Mouse (Mus musculus) macrophage (primary cell): ENCODE data around the gene Pwp2. TPM values are rescaled to one million over a fixed set of nuclear protein-coding genes. Genes with fewer than 3 reads are reported as not detected.

Experiments
- H3K27ac ChIP-seq: fragments of 350-480 bp; formaldehyde crosslinking; 2 replicates; pipeline ENCODE4 v1.9.0; 2021
- H3K36me3 ChIP-seq: fragments of 350-480 bp; formaldehyde crosslinking; 2 replicates; pipeline ENCODE4 v1.9.0; 2021; ENCODE audit errors: inconsistent target
- H3K4me3 ChIP-seq: fragments of 350-480 bp; formaldehyde crosslinking; 2 replicates; pipeline ENCODE4 v1.9.0; 2021; ENCODE audit errors: inconsistent target
- H3K79me2 ChIP-seq: fragments of 350-480 bp; formaldehyde crosslinking; 2 replicates; pipeline ENCODE4 v1.9.0; 2021; ENCODE audit errors: inconsistent target
- WGBS: methylation state at CpG from one replicate; pipeline ENCODE4 v1.1.7; 2026; ENCODE audit warnings: inconsistent platforms; ENCODE audit not compliant: missing documents; 5-methylcytosine and 5-hydroxymethylcytosine counted together
- polyA plus RNA-seq: library from polyadenylated mRNA; stranded (reverse); fragments of 250-400 nt; gene quantifications from 3 replicates; pipeline ENCODE4 v1.2.4, GENCODE M21; 2018; ENCODE audit warnings: inconsistent platforms
- total RNA-seq, 78 experiments: library from RNA; depleted of rRNA; stranded (reverse); fragments of 250-400 nt; gene quantifications; 1 replicate in 9 of 78; 2 replicates in 24 of 78; 3 replicates in 43 of 78; 4 replicates in 2 of 78; pipeline ENCODE4 v1.2.4; 2018; ENCODE audit warnings: inconsistent platforms in 56 of 78

Pwp2 gene
- total RNA-seq (2018; cell fraction: chromatin; rRNA removed): 10 to 100 TPM in 7 of 26 experiments, 1 to 10 TPM in 19; 4.7 to 16.1 (median 8.9) TPM
- total RNA-seq (2018; cell fraction: cytosol; rRNA removed): 1 to 10 TPM; 4.1 to 9.0 (median 6.9) TPM
- 10 to 100 TPM in 4 of 26 experiments, 1 to 10 TPM in 22; 4.4 to 17.7 (median 7.3) TPM for total RNA-seq (2018; cell fraction: nucleus; rRNA removed)
- polyA plus RNA-seq: 6.1 to 17.2 TPM (median 6.1 TPM) in 3 replicates

DNA sequence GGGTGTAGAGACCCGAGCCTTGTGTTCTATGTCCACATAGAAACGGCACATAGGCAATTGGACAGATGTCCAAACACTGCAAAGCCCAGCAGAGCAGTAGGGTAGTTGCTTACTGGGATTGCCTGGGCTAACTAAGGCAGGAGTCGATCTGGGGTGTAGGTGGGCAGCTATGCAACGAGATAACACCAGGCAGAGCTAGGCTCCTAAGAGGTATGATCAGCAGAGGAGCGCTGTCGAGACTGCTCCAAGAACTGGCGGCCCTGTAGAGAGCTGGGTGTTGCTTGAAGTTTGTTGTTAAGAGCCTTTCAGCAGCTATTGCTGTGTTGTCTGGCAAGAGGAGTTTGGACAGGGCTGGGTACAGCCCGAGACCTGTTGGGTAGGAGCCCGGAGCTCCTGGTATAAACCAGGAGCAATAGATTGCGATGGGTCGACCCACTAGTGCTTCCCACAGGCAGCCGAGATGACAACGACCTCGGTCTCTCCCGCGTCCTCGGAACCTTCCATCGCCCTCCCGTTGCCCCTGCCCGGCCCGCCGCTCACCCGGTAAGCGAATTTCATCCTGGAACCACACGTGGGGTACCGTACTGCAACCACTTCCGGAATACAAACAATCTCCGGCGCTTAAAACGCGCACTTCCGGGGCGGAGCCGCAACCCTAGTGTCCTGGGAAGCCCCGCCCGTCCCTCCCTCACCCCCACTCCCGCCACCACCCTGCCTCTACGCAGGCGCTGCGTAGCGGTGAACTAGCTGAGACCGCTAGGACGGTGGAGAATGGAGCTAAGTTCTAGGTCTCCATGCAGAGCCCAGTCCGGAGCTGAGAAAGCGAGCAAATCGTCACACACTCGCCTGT, at the start of gene Pwp2:
Gene Pwp2 (minus strand): TSS at position 619 of the 850 bp plus-strand sequence.
- peaks cover 6% of the 10 kb centered on the region; the same call in 1 of the 2 replicates for H3K79me2 ChIP-seq
- H3K4me3 ChIP-seq: peak within 1 kb of the TSS; percentile 96
- H3K27ac ChIP-seq: peak within 1 kb of the TSS; percentile 41
- peaks cover 55% of the 10 kb centered on the region for H3K36me3 ChIP-seq
- WGBS: 2% methylated on average over 45 of the region's 47 CpGs

DNA sequence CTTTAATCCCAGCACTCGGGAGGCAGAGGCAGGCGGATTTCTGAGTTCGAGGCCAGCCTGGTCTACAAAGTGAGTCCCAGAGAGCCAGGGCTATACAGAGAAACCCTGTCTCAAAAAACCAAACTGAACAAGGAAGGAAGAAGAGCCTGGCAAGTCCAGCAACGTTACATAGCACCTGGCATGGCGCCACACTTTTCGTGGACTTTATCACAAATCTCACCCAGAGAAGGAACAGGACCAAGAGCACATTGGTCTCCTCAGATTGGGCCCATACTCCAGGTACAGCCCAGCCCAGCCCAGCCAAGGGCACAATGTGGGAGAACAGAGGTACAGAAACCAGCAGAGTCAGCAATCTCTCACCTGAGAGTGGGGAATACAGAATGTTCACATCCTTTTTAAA, 48.8 kb upstream of the Pwp2 start:
- H3K4me3 ChIP-seq: no peak overlapping the region
- H3K27ac ChIP-seq: no peak overlapping the region
- 73% methylated on average over 6 of the region's 6 CpGs for WGBS
- H3K36me3 ChIP-seq: peaks cover 21% of the 10 kb centered on the region; the same call in 1 of the 2 replicates
- H3K79me2 ChIP-seq: peaks cover 89% of the 10 kb centered on the region

DNA sequence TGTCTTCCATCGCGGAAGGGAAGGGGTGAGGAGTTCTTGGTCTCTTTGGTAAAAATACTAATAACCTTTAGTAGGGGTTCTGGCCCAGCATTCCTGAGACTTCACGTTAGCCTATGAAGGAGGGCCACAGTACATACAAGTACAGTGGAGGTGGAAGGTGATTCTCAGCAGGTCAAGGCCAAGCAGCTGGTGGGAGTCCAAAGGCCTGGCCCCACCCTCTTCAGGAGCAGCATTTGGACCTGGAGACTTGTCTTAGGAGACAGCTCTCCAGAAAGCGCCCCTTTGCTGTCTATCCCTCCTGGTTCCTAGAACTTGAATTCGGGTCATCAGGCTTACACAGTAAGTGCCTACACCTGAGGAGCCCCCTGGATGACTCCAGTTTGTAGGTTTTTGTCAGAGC, 48.2 kb upstream of the Pwp2 start:
- H3K36me3 ChIP-seq: peaks cover 21% of the 10 kb centered on the region; the same call in 1 of the 2 replicates
- 90% methylated on average over 5 of the region's 5 CpGs for WGBS
- peaks cover 83% of the 10 kb centered on the region for H3K79me2 ChIP-seq
- H3K27ac ChIP-seq: no peak overlapping the region
- no peak overlapping the region for H3K4me3 ChIP-seq

DNA sequence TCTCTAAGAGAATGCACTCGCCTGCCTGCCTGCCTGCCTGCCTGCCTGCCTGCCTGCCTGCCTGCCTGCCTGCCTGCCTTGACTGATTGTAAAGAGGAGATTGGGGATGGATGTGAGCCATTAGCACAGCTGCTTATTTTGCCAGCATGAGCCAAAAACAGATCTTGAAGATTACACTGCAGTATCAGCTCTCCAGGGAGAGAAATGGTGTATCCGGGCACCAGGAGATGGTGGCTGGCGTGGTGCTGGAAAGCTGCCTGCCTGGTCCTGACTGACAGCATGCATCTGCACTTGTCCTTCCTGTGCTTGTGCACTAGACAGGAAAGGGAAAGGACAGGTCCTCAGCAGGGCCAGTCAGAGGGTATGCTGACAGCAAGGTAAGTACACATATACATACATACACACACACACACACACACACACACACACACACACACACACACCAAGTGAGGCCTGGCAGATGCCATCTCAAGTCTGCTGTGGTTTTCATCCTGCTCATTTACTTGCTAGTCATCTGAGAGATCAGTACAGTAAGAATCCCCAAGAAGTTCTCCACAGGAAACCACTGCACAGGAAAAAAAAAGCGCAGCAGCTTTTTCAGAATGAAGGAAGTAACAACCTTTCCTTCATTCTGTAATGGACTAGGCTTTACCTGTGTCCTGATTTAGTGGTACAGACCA, 47.5 kb upstream of the Pwp2 start:
- H3K4me3 ChIP-seq: no peak overlapping the region
- 81% methylated on average over 4 of the region's 4 CpGs for WGBS
- peaks cover 75% of the 10 kb centered on the region for H3K79me2 ChIP-seq
- H3K27ac ChIP-seq: no peak overlapping the region
- H3K36me3 ChIP-seq: peaks cover 21% of the 10 kb centered on the region; the same call in 1 of the 2 replicates

DNA sequence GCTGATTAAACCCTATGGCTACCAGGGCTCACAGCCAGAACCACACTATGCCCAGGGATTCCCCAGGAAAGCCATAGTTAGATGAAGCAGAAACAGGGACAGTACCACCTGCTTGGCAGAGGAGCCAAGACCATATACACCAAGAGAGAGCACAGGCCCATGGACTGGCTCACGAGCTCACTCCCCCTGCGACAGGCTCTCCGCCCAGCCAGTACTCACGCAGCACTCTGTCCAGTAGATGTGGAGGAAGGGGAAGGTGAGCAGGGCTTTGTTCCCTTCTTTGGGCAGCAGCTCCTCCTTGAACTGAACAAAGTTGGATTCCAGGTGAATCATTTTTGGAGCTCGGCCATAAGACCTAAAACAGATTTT, 43.6 kb upstream of the Pwp2 start:
- Histone ChIP-seq H3K4me3 (no peak overlapping the region), H3K36me3 (peaks cover 21% of the 10 kb centered on the region; the same call in 1 of the 2 replicates), H3K27ac (peak overlapping the region; percentile 22; the same call in 1 of the 2 replicates), H3K79me2 (peaks cover 73% of the 10 kb centered on the region)
- 78% methylated on average over 5 of the region's 5 CpGs for WGBS

DNA sequence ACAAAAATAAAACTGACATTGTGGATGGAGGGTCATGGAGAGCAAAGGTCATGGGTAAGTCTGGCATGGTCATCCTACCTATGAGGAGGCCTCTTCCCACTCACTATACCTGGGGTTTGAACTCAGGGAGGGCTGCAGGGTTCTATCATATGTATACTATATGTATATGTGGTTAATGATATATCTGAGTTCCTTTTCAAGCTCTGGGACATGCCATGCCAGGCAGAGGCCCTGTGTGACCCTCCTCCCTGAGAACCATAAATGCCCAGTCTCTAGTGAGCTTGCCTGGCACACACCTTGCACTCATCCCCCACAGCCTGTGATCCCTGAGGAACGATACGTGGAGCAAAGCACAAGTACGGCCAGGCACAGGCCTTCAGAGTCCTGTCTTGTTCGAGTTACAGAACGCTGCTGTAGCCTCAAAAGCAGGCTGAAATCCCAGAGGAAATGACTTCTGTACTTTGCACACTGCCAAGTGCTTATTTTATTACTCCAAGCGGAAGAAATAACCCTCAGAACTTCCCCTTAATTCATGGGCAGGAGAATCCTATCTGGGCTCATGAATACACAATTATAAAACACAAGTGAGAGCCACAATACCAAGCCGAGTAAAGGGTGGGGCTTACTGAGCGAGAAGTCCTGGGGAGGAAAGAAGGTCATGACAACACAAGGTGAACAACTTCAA, 43.1 kb upstream of the Pwp2 start:
- 22% methylated on average over 8 of the region's 8 CpGs for WGBS
- Histone ChIP-seq H3K36me3 (peaks cover 21% of the 10 kb centered on the region; the same call in 1 of the 2 replicates), H3K27ac (peak overlapping the region; percentile 46), H3K4me3 (no peak overlapping the region), H3K79me2 (peaks cover 71% of the 10 kb centered on the region)

DNA sequence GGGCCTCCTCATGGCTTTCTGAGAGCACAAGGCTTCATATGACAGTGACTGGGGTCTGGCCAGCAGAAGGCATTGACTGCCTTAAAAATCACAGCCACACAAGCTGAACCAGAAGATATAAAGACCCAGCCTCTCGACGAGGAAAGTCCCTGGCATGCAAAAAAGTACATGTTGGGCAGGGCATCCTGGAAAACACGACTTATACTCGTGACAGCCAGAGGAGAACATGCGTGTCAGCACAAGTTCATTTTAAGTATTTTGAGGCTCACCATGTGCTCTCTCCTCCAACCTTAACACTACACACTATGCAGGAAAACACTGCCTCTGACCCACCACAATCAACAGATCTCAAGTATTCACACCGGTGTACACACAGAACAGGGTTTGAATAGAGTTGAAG, 39.2 kb upstream of the Pwp2 start:
- peaks cover 35% of the 10 kb centered on the region for H3K36me3 ChIP-seq
- peaks cover 42% of the 10 kb centered on the region; the same call in 1 of the 2 replicates for H3K79me2 ChIP-seq
- no peak overlapping the region for H3K27ac ChIP-seq
- H3K4me3 ChIP-seq: no peak overlapping the region
- 98% methylated on average over 6 of the region's 6 CpGs for WGBS

DNA sequence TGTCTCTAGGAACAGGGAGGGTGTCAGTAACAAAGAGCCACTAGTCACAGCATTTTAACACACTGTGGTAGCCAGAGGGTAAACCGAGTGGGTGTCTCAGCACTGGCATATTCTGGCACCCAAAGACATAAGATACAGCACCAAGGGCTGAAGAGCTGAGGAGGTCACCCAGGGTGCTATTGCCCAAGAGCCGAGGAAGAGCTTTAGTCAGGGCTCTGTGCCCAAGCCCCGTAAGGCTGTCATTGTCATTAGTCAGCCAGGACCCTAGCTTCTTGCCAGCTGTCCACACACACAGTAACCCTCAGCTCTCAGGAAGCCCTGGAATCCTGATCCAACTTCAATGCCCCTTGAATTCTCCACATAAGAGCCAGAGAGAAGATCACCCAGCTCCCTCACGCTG, 38.0 kb upstream of the Pwp2 start:
- WGBS: 84% methylated on average over 4 of the region's 4 CpGs
- no peak overlapping the region for H3K4me3 ChIP-seq
- peaks cover 42% of the 10 kb centered on the region; the same call in 1 of the 2 replicates for H3K79me2 ChIP-seq
- no peak overlapping the region for H3K27ac ChIP-seq
- peaks cover 46% of the 10 kb centered on the region for H3K36me3 ChIP-seq

DNA sequence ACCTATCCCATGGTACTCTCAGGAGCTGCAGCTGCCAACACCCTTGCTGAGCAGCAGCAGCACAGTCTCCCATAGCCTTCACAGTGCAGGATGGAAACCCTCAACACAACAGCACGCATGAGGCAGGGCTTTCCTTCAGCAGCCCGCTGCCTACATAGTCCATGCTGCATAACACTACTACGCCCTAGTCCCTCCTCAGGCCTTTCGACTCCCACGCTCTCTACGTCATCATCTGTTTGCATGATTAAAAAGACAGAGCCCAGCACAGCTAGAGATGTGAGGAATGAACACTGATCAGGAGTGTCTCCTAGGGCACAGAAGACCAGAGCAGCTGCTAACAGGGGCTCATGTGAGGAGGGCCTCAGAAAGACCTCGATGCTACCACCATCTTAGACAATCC, 36.4 kb upstream of the Pwp2 start:
- 95% methylated on average over 7 of the region's 7 CpGs for WGBS
- Histone ChIP-seq H3K27ac (no peak overlapping the region), H3K36me3 (peaks cover 62% of the 10 kb centered on the region), H3K4me3 (no peak overlapping the region), H3K79me2 (peaks cover 33% of the 10 kb centered on the region; the same call in 1 of the 2 replicates)

DNA sequence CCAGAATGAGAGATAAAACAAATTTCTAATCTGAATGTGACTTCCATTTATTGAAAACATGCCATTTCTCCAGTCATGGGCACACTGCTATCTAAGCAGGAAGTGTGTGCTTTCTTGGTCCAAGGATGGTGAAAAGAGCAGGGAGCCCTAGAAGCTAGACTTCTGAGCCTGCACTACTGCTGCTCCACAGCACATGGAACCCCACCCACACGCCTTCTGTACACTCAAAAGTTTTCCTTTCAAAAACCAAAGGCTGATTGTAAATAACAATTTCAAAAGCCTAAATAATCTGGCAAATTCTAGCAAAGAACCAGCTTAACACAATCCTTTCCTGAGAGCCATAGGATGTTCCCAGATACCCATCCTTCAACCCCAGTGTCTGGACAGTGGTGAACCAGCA, 34.6 kb upstream of the Pwp2 start:
- Histone ChIP-seq H3K4me3 (no peak overlapping the region), H3K36me3 (peaks cover 80% of the 10 kb centered on the region), H3K79me2 (peaks cover 15% of the 10 kb centered on the region; the same call in 1 of the 2 replicates), H3K27ac (no peak overlapping the region)
- WGBS: 100% methylated on average over 1 of the region's 1 CpGs

DNA sequence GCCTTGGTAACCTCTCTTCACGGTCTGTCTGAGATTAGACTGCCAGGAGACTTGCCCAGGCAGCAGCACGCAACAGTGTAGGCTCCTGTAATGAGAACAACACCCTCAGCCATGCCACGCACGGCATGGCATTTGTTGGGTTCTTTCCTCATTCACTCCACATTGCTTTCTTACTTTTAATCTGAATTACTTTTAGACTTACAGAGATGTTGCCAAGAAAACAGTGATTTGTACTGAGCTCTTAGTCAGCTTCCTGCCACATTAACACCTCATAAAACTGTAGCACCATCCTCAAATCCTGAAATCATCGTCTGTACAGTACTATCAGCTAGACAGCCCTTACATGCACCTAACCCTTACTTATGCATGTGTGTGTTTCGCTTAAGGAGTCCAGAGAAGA, 33.6 kb upstream of the Pwp2 start:
- Histone ChIP-seq H3K27ac (no peak overlapping the region), H3K4me3 (no peak overlapping the region), H3K79me2 (peaks cover 6% of the 10 kb centered on the region; the same call in 1 of the 2 replicates), H3K36me3 (peaks cover 89% of the 10 kb centered on the region)
- WGBS: 93% methylated on average over 6 of the region's 6 CpGs

DNA sequence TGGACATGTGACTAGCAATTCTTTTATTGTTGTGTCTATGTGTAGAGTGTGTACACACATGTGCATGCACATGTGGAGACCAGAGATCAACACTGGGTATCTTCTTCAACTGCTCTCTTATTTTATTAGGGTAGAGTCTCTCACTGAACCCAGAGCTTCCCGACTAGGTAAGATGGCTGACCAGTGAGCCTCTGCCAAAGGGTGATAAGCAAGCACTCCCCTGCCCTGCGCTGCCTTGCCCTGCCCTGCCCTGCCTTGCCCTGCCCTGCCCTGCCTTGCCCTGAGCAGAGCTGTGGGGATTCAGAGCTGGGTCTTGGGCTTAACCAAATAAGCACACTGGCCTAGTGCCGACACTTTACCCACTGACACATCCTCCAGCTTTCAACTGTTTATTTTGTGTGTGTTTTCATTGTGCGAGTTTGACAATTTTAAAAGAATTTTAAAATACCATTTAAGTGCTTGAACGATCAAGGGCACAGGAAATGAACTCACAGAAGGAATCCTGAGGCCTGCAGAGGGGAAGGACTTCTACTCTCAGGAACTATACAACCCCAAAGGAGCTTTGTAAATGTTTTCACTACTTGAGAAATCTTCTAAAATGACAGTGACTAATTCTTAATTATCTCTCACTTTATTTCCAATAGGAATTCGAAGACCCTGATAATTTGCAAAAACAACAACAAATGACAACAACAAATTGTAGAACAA, 31.6 kb upstream of the Pwp2 start:
- WGBS: 84% methylated on average over 6 of the region's 6 CpGs
- Histone ChIP-seq H3K79me2 (no peaks in the 10 kb centered on the region), H3K4me3 (no peak overlapping the region), H3K27ac (no peak overlapping the region), H3K36me3 (peaks cover 100% of the 10 kb centered on the region)

DNA sequence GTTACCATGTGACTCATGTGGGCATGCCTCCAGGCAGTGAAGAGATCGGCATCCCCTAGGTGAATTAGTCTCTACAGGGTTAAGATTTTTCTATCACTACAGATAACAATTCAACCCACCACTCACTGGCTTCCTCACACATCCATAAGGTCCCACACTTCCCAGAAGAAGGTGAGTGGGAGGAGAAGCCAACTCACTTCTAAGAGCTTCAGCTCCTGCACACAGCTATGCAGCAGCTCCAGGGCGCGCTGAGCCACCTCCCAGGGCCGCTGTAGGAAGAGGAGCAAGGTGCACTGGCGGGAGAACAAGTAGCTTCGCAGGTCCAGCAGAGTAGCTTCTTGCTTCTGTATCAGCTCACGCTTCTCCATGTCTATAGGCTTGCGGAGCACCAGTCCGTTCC, 29.4 kb upstream of the Pwp2 start:
- H3K4me3 ChIP-seq: no peak overlapping the region
- 96% methylated on average over 9 of the region's 9 CpGs for WGBS
- no peak overlapping the region for H3K27ac ChIP-seq
- no peaks in the 10 kb centered on the region for H3K79me2 ChIP-seq
- H3K36me3 ChIP-seq: peaks cover 100% of the 10 kb centered on the region

DNA sequence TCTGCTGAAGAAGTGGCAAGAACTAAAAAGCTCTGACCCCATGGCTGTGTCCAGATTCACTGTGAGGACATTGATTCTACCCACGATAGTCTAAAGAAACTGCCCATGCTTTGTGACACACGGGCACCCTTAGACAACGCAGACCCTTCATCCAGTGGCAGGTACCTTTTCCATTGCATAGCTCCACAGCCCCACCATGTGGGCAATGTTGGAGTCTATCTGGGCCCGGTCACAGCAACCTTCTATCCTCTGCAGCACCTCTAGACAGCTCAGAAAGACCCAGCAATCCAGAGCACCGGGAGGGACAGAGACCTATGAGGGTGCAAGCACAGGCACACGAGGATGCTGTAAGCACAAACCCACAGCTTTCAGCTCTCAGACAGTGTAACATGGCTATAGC, 26.4 kb upstream of the Pwp2 start:
- WGBS: 73% methylated on average over 6 of the region's 6 CpGs
- H3K4me3 ChIP-seq: no peak overlapping the region
- peaks cover 100% of the 10 kb centered on the region for H3K36me3 ChIP-seq

More for the DNA sequence above, 26.4 kb upstream of the Pwp2 start:
- Histone ChIP-seq H3K79me2 (no peaks in the 10 kb centered on the region), H3K27ac (no peak overlapping the region)
